Mouse (Mus musculus) kidney, adult 2 months (tissue): ENCODE data around the gene Cep85l.

Source experiments
- CTCF ChIP-seq: fragments of 200-500 bp; conservative IDR thresholded peaks from 2 replicates; pipeline ENCODE4 v1.5.1; 2011; ENCODE audit warnings: low read depth, mild to moderate bottlenecking, control low read depth, low read length, moderate library complexity, mixed read lengths; ENCODE audit not compliant: insufficient read depth, insufficient read length
- POLR2A ChIP-seq: fragments of 200-500 bp; IDR thresholded peaks from one replicate; pipeline ENCODE4 v1.6.1; 2011; ENCODE audit warnings: low read depth, low read length, control low read depth

GRCm38 (mm10) chr10:53332752-53333151 is 47.0 kb downstream of the Cep85l start:
- TF ChIP-seq POLR2A, result no peak
- no peak for TF ChIP-seq CTCF
